Mouse (Mus musculus) small intestine, adult 2 months (tissue): Measurements from ENCODE around the gene Ankrd33. TPM values are rescaled to one million over a fixed set of nuclear protein-coding genes. Genes with fewer than 3 reads are reported as not detected.

Source experiments
- H3K27ac ChIP-seq: fragments of 200-500 bp; 2 replicates; pipeline ENCODE4 v1.5.1; 2012; ENCODE audit warnings: low read depth, low read length, control low read depth, inconsistent platforms; ENCODE audit not compliant: insufficient read depth
- H3K27me3 ChIP-seq: fragments of 200-500 bp; 2 replicates; pipeline ENCODE4 v1.6.1; 2012; ENCODE audit warnings: mild to moderate bottlenecking, moderate library complexity, low read length, inconsistent platforms; ENCODE audit not compliant: control insufficient read depth, insufficient read depth
- H3K36me3 ChIP-seq: fragments of 200-500 bp; 2 replicates; pipeline ENCODE4 v1.6.1; 2012; ENCODE audit warnings: mild to moderate bottlenecking, low read length, control low read depth, inconsistent platforms; ENCODE audit not compliant: control insufficient read depth, insufficient read depth
- H3K4me1 ChIP-seq: fragments of 200-500 bp; 2 replicates; pipeline ENCODE4 v1.6.1; 2012; ENCODE audit warnings: low read length, inconsistent platforms, mixed read lengths; ENCODE audit not compliant: control insufficient read depth, insufficient read depth, insufficient read length
- H3K4me3 ChIP-seq: fragments of 200-500 bp; 2 replicates; pipeline ENCODE4 v1.5.1; 2012; ENCODE audit warnings: low read depth, mild to moderate bottlenecking, control low read depth, inconsistent platforms, low read length, moderate library complexity
- CTCF ChIP-seq: fragments of 200-500 bp; IDR thresholded peaks from 2 replicates; pipeline ENCODE4 v1.5.1; 2012; ENCODE audit warnings: low read depth, mild to moderate bottlenecking, control low read depth, inconsistent platforms, low read length, moderate library complexity, mixed read lengths; ENCODE audit not compliant: insufficient replicate concordance, insufficient read length; ENCODE audit errors: extremely low read depth
- POLR2A ChIP-seq: fragments of 200-500 bp; IDR thresholded peaks from 2 replicates; pipeline ENCODE4 v1.6.1; 2012; ENCODE audit warnings: low read depth, mild to moderate bottlenecking, control low read depth, inconsistent platforms, low read length, moderate library complexity
- WGBS: fragments of 180-500 bp; shearing (Covaris S2); methylation state at CpG from one replicate; pipeline ENCODE4 v1.1.7; 2018; 5-methylcytosine and 5-hydroxymethylcytosine counted together
- polyA plus RNA-seq: library from polyadenylated mRNA; depleted of rRNA; stranded (reverse); fragments of >200 nt; gene quantifications from 2 replicates; pipeline ENCODE4 v1.2.3, GENCODE M21; 2012

Ankrd33 gene
- polyA plus RNA-seq, 1 experiment = not detected

GRCm38 (mm10) chr15:101095392-101095791 lies 20.2 kb upstream of the Ankrd33 start:
- Histone ChIP-seq H3K4me3 (no peak overlapping the region), H3K27ac (no peak overlapping the region), H3K36me3 (no peaks in the 10 kb centered on the region), H3K4me1 (no peaks in the 10 kb centered on the region; the same call in 1 of the 2 replicates), H3K27me3 (peaks cover 8% of the 10 kb centered on the region; the same call in 1 of the 2 replicates)
- TF ChIP-seq CTCF = no peak
- TF ChIP-seq POLR2A = no peak
- 55% methylated on average over 3 of the region's 3 CpGs for WGBS

GRCm38 (mm10) chr15:101097985-101098651 lies 17.4 kb upstream of the Ankrd33 start:
- TF ChIP-seq CTCF (no peak), POLR2A (no peak)
- peaks cover 8% of the 10 kb centered on the region; the same call in 1 of the 2 replicates for H3K27me3 ChIP-seq
- no peak overlapping the region for H3K27ac ChIP-seq
- H3K4me3 ChIP-seq = no peak overlapping the region
- 33% methylated on average over 28 of the region's 28 CpGs for WGBS
- no peaks in the 10 kb centered on the region; the same call in 1 of the 2 replicates for H3K4me1 ChIP-seq
- H3K36me3 ChIP-seq = no peaks in the 10 kb centered on the region

- Histone ChIP-seq H3K4me3 (no peak overlapping the region), H3K27ac (no peak overlapping the region), H3K4me1 (peaks cover 7% of the 10 kb centered on the region), H3K36me3 (no peaks in the 10 kb centered on the region), H3K27me3 (peaks cover 8% of the 10 kb centered on the region; the same call in 1 of the 2 replicates)
- WGBS = 81% methylated on average over 3 of the region's 3 CpGs
- TF ChIP-seq CTCF = no peak
These were observed 14.6 kb upstream of the Ankrd33 start for GRCm38 (mm10) chr15:101100996-101101395.

GRCm38 (mm10) chr15:101103605-101104304 lies 11.8 kb upstream of the Ankrd33 start:
- H3K36me3 ChIP-seq = no peaks in the 10 kb centered on the region
- H3K4me1 ChIP-seq = peaks cover 7% of the 10 kb centered on the region; the same call in 1 of the 2 replicates
- TF ChIP-seq POLR2A (no peak), CTCF (no peak)
- no peaks in the 10 kb centered on the region for H3K27me3 ChIP-seq
- WGBS = 73% methylated on average over 9 of the region's 9 CpGs
- H3K4me3 ChIP-seq = no peak overlapping the region
- H3K27ac ChIP-seq = no peak overlapping the region

GRCm38 (mm10) chr15:101105496-101105994 lies 10.0 kb upstream of the Ankrd33 start:
- WGBS = 10% methylated on average over 12 of the region's 12 CpGs
- Histone ChIP-seq H3K27me3 (no peaks in the 10 kb centered on the region), H3K4me1 (peaks cover 7% of the 10 kb centered on the region; the same call in 1 of the 2 replicates), H3K4me3 (peak overlapping the region; percentile 59), H3K36me3 (no peaks in the 10 kb centered on the region), H3K27ac (peak overlapping the region; percentile 69)
- TF ChIP-seq CTCF (peak; percentile 90), POLR2A (no peak)

GRCm38 (mm10) chr15:101106011-101106410 lies 9.5 kb upstream of the Ankrd33 start:
- peak overlapping the region; percentile 59 for H3K4me3 ChIP-seq
- TF ChIP-seq POLR2A (no peak), CTCF (no peak)
- 72% methylated on average over 10 of the region's 10 CpGs for WGBS
- H3K27ac ChIP-seq = peak overlapping the region; percentile 69; the same call in 1 of the 2 replicates
- H3K4me1 ChIP-seq = peaks cover 7% of the 10 kb centered on the region; the same call in 1 of the 2 replicates
- H3K27me3 ChIP-seq = no peaks in the 10 kb centered on the region
- no peaks in the 10 kb centered on the region for H3K36me3 ChIP-seq
